Comparison of ENCODE assay signal across 7 mouse cellular contexts in genomic region chr1:118388127-118388756, GRCm38 (mm10). TPM values are rescaled to one million over a fixed set of nuclear protein-coding genes. Genes with fewer than 3 reads are reported as not detected.
DNase-seq lines count a peak whose midpoint lies in the region; ATAC-seq lines count a peak whose summit lies in the region.

No protein-coding gene starts in this region.

- peak; percentile 80 to 94 for DNase-seq in adrenal gland, adult (ENCODE audit: inconsistent age in 2 of 2, low spot score in 1 of 2)
- peak; percentile 25 to 39 for DNase-seq in gastrocnemius, adult 8-10 months (ENCODE audit: low spot score in 2 of 2)
- DNase-seq in hindlimb bud, embryonic 11.5 days (ENCODE audit: extremely low spot score, low read depth, low spot score): peak; percentile 44
- DNase-seq in left cerebral cortex, postnatal 25 days (ENCODE audit: low spot score in 2 of 2): peak; percentile 68 to 77
- DNase-seq in mesoderm, embryonic 11.5 days (ENCODE audit: low read depth, low spot score): peak; percentile 59
- peak; percentile 62 for DNase-seq in right cerebral cortex, postnatal 25 days

- intact Hi-C loops in left cerebral cortex, postnatal 25 days (cut with DNase I): loop anchor here (2.0 to 5.0 kb wide), 3 partner anchors 51 to 89 kb away; partner anchors contain the start of gene Tsn

- peak; percentile 61 for ATAC-seq in common myeloid progenitor, adult 5-6 weeks (replicated peaks; ENCODE audit: low read depth, poor library complexity, severe bottlenecking)

RNA-seq across cellular contexts. Expression of gene Clasp1, which starts 0.6 kb away (rescaled TPM):
- total RNA-seq in common myeloid progenitor, adult 5-6 weeks (2017): 49.1 and 70.8 TPM in 2 replicates
- 10 to 100 TPM; 45.8 to 55.5 (median 51.7) TPM for total RNA-seq in gastrocnemius, adult 8-10 months (2022)
- total RNA-seq in left cerebral cortex, postnatal 25 days (2021): 100 to 1,000 TPM; 106 to 112 TPM

Comparison
In these comparisons a context has a peak if more than half of its experiments do, and no peak if none do; other contexts are left out.
1. Peak in every context shown above with its lines: DNase-seq and ATAC-seq.
2. DNase-seq: peak in every context shown above with its lines; median percentile 87 in adrenal gland, adult; 72 in left cerebral cortex, postnatal 25 days; 62 in right cerebral cortex, postnatal 25 days; 59 in mesoderm, embryonic 11.5 days; 44 in hindlimb bud, embryonic 11.5 days; 32 in gastrocnemius, adult 8-10 months.